Mouse (Mus musculus) cerebellum, adult (tissue): Measurements from ENCODE around the gene S1pr5.
A peak's percentile ranks its signal among the peaks of the same experiment; 100 is the strongest.
"Not testable (repeated sequence)": the region's sequence is repeated elsewhere in the genome, so short reads cannot be mapped to it uniquely, and the experiment has no call there.

Source experiments
- ATAC-seq: cut with Nextera tagmentation; 2 replicates; pipeline ENCODE4 v1.9.2; 2017; ENCODE audit warnings: mild to moderate bottlenecking, moderate library complexity, mixed read lengths; ENCODE audit not compliant: insufficient number of reproducible peaks, low FRiP score, low TSS enrichment

S1pr5 gene

GRCm38 (mm10) chr9:21238733-21239464 is 9.3 kb downstream of the S1pr5 start, which contains the start of gene Keap1:
Gene Keap1, minus strand, starts transcription at chr9:21239361.
- ATAC-seq, result peak; percentile 46

GRCm38 (mm10) chr9:21238004-21238732 is 10.1 kb downstream of the S1pr5 start:
- ATAC-seq, result peak; percentile 23; the same call in 1 of the 2 replicates

GRCm38 (mm10) chr9:21237368-21238003 is 10.8 kb downstream of the S1pr5 start:
- no peak; the same call in 1 of the 2 replicates for ATAC-seq

- no peak for ATAC-seq
Measured at GRCm38 (mm10) chr9:21236991-21237367, 11.3 kb downstream of the S1pr5 start.

GRCm38 (mm10) chr9:21235341-21235740 is 12.9 kb downstream of the S1pr5 start:
- ATAC-seq, result no peak

DNA sequence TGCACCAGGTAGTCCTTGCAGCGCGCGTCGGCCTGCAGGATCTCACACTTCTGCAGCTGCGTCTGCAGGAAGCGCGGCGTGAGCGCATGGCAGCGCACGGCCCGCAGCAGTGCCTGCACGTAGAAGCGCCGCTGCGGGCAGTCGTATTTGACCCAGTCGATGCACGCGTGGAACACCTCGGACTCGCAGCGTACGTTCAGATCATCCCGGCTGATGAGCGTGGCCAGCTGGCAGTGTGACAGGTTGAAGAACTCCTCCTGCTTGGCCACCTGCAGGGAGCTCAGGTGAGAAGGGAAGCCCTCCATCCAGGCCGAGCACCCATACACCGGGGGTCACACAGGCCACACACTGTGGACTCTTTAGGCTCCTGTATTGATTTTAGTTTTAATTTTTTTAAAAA is 14.4 kb downstream of the S1pr5 start:
- ATAC-seq, result no peak

GRCm38 (mm10) chr9:21233366-21233765 is 14.9 kb downstream of the S1pr5 start:
- ATAC-seq, result no peak

DNA sequence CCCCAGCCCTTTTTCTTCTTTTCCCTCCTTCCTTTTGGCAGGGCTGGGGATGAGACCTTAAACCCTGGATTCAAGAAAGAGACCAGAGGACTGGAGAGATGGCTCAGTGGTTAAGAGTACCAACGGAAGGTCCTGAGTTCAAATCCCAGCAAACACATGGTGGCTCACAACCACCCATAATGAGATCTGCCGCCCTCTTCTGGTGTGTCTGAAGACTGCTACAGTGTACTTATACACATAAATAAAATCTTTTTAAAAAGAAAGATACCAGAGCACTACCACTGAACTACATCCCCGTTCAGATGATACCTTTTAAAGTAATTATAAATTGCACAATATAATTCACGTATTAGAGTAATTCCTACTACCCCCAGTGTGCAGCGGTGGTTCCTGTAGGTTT is 15.4 kb downstream of the S1pr5 start:
- ATAC-seq, result no peak

GRCm38 (mm10) chr9:21231551-21231950 is 16.7 kb downstream of the S1pr5 start:
- no peak for ATAC-seq

- no peak for ATAC-seq
Measured at GRCm38 (mm10) chr9:21227342-21227741, 20.9 kb downstream of the S1pr5 start.

DNA sequence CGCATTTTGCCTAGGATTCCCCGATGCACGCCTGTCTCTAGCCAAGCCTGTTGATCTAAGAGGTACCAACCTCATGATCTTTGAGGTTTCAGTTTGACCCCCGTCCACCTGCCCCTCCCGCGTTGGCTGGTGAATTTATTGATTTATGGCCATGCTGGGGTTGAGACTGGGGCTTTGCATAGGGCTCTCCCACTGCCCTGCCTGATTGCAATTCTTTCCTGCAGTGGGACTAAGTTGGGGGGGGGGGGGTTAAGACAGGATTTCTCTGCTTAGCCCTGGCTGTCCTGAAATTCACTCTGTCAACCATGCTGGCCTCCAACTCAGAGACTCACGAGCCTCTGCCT is 22.9 kb downstream of the S1pr5 start:
- no peak for ATAC-seq

- ATAC-seq, result no peak
Measured at GRCm38 (mm10) chr9:21224576-21225414, 23.4 kb downstream of the S1pr5 start.

- no peak for ATAC-seq
Measured at GRCm38 (mm10) chr9:21223906-21224305, 24.3 kb downstream of the S1pr5 start.

- not testable (repeated sequence) for ATAC-seq
Measured at GRCm38 (mm10) chr9:21223490-21223889, 24.8 kb downstream of the S1pr5 start.

DNA sequence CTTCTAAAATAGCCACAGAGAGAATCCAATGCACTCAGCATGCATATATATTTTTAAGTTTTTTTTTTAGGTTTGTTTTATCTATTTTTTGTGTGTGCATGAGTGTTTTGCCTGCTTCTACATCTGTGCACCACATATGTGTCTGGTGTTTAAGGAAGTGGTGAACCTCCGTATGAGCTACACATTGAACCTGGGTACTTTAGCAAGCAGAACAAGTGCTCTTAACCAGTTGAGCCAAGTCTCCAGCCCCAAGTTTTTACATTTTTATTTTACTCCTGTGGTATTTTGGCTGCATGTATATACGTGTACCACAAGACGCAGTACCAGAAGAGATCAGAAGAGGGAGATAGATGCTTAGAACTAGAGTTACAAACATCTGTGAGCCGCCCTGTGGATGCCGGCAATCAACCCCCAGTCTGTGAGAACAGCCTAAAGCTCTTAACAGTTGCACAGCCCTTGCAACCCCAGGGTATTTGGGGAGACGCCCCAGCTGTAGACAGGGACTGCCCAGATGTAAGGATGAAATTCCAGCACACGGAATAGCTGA is 26.8 kb downstream of the S1pr5 start:
- no peak for ATAC-seq

- peak; percentile 97 for ATAC-seq
Measured at GRCm38 (mm10) chr9:21220490-21221382, 27.5 kb downstream of the S1pr5 start.

DNA sequence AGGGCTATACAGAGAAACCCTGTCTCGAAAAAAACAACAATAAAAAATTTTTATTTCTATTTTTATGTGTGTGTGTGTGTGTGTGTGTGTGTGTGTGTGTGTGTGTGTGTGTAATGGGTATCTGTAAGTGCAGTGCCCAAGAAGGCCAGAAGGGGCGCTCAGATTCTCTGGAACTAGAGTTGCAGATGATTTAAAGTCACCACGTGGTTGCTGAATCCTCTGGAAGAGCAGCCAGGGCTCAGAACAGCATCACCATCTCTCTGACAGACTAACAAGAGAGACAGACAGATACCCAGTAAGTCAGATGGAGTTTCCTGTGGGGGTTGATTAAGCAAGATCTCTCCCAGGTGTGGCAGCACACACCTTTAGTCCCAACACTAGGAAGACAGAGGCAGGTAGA is 28.4 kb downstream of the S1pr5 start:
- ATAC-seq, result no peak

DNA sequence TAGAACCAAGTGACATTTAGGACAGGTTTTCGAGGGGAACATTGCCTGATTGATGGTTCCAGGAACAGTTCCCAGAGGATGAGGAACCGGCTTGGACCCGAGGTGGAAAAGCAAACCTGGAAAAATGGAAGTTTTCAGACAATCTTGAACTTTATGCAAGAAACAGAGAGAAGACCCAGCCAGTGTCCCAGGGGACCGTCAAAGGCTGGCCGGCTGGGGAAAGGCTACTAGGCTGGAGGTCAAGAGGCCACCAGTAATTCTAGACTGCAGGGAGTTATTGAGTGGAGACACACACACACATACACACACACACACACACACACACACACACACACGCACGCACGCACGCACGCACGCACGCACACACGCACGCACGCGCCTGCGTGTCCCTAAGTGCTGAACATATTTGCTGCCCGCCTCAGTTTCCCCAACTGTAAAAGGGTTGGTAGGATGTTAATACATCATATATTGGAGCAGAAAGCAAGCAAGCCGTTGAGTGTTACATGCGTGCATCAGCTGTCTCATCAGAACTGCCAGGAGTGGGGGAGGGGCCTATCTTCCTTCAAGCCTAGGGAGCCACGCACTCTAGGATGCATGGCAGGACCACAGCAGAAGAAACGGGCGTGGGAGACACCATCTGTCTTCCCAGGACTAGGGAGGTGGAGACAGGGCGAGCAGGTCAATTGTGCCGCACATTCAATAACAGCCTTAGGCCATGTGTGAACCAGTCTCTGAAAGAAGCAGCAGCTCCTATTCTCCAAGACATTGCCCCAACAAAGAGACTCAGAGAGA is 32.0 kb downstream of the S1pr5 start:
- no peak for ATAC-seq
